Mouse (Mus musculus) embryonic facial prominence, embryonic 11.5 days (tissue): ENCODE results near the gene Snrpd2. TPM values are rescaled to one million over a fixed set of nuclear protein-coding genes. Genes with fewer than 3 reads are reported as not detected.

Source experiments
- ATAC-seq: fragments of 200-750 bp; cut with Nextera tagmentation; replicated peaks from 2 replicates; pipeline ENCODE4 v1.8.0; 2017; ENCODE audit warnings: low read depth; ENCODE audit not compliant: insufficient number of reproducible peaks, low FRiP score, low TSS enrichment
- DNase-seq: peaks from one replicate; pipeline ENCODE4 v3.0.0-alpha.2; 2015; ENCODE audit warnings: low spot score
- H3K27ac ChIP-seq: fragments of 300-500 bp; sonication (generic); replicated peaks from 2 replicates; pipeline ENCODE4 v1.5.1; 2014; ENCODE audit warnings: mild to moderate bottlenecking, low read depth, low read length, control low read depth
- H3K27me3 ChIP-seq: fragments of 300-500 bp; sonication (generic); 2 replicates; pipeline ENCODE4 v1.6.1; 2014; ENCODE audit warnings: mild to moderate bottlenecking, low read length, moderate library complexity, mixed read lengths; ENCODE audit not compliant: control insufficient read depth, insufficient read depth
- H3K36me3 ChIP-seq: fragments of 300-500 bp; sonication (generic); replicated peaks from 2 replicates; pipeline ENCODE4 v1.6.1; 2014; ENCODE audit warnings: low read depth, mild to moderate bottlenecking, low read length, moderate library complexity, mixed read lengths; ENCODE audit not compliant: control insufficient read depth, insufficient read depth
- H3K4me1 ChIP-seq: fragments of 300-500 bp; sonication (generic); 2 replicates; pipeline ENCODE4 v1.6.1; 2014; ENCODE audit warnings: low read length, mixed read lengths; ENCODE audit not compliant: control insufficient read depth, insufficient read depth
- H3K4me2 ChIP-seq: fragments of 300-500 bp; sonication (generic); 2 replicates; pipeline ENCODE4 v1.6.1; 2014; ENCODE audit warnings: low read depth, mild to moderate bottlenecking, control low read depth, low read length, moderate library complexity
- H3K4me3 ChIP-seq: fragments of 300-500 bp; sonication (generic); 2 replicates; pipeline ENCODE4 v1.5.1; 2014; ENCODE audit warnings: low read depth, low read length, control low read depth
- H3K9ac ChIP-seq: fragments of 300-500 bp; sonication (generic); replicated peaks from 2 replicates; pipeline ENCODE4 v1.6.1; 2014; ENCODE audit warnings: mild to moderate bottlenecking, control low read depth, low read length
- H3K9me3 ChIP-seq: fragments of 300-500 bp; sonication (generic); replicated peaks from 2 replicates; pipeline ENCODE4 v1.6.1; 2016; ENCODE audit warnings: mild to moderate bottlenecking, low read length, inconsistent platforms, mixed read lengths; ENCODE audit not compliant: control insufficient read depth
- WGBS: fragments of 180-500 bp; shearing (Covaris S2); extraction: QIAGEN DNeasy Blood & Tissue Kit; methylation state at CpG from one replicate; pipeline ENCODE4 v1.1.7; 2014; 5-methylcytosine and 5-hydroxymethylcytosine counted together
- polyA plus RNA-seq: library from polyadenylated mRNA; unstranded; fragments of >200 nt; fragmentation: Nextera tagmentation; extraction: Ambion mirVana; gene quantifications from 2 replicates; pipeline ENCODE4 v1.2.1, GENCODE M21; 2014

Snrpd2 gene
- 157 and 171 TPM in 2 replicates for polyA plus RNA-seq

DNA sequence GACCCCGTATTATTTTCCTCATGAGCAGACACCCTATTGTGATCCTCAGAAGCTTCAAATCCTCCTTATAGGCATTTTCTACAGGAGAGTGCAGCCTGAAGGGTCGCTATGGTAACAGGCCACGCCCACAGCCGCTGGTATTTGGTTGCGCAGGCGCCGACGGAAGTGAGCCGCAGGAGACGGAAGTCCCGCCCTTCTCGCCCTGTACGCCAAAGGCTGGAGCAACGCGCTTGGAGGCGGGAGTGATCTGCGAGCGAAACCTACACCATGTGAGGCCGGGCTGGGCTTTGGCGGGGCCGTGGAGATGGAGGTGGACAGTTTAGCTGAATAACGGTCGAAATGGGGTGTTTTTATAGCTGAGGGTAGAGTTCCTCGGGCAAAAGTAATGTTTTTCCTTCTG lies at the start of gene Snrpd2:
TSS of gene Snrpd2 (plus strand) at position 97 of the 400 bp plus-strand sequence.
- peak; percentile 89 for ATAC-seq
- peak within 1 kb of the TSS; percentile 62 for H3K4me3 ChIP-seq

GRCm38 (mm10) chr7:19100290-19100689 lies 49.2 kb upstream of the Snrpd2 start:
- Histone ChIP-seq H3K9me3 (no peaks in the 10 kb centered on the region), H3K4me2 (no peak overlapping the region), H3K27ac (no peak overlapping the region), H3K27me3 (no peaks in the 10 kb centered on the region), H3K4me1 (peaks cover 8% of the 10 kb centered on the region), H3K36me3 (no peaks in the 10 kb centered on the region), H3K9ac (no peak overlapping the region), H3K4me3 (no peak overlapping the region)
- no peak for DNase-seq
- ATAC-seq: no peak
- WGBS: 77% methylated on average over 1 of the region's 1 CpGs

More for the DNA sequence above, at the start of gene Snrpd2:
- WGBS: 0% methylated on average over 24 of the region's 24 CpGs
- H3K36me3 ChIP-seq: peaks cover 7% of the 10 kb centered on the region
- no peaks in the 10 kb centered on the region for H3K4me1 ChIP-seq
- H3K9ac ChIP-seq: peak within 1 kb of the TSS; percentile 68
- H3K4me2 ChIP-seq: peak within 1 kb of the TSS; percentile 66
- H3K9me3 ChIP-seq: no peaks in the 10 kb centered on the region
- DNase-seq: peak; percentile 98
- no peaks in the 10 kb centered on the region for H3K27me3 ChIP-seq
- H3K27ac ChIP-seq: no peak within 1 kb of the TSS; the same call in 1 of the 2 replicates

DNA sequence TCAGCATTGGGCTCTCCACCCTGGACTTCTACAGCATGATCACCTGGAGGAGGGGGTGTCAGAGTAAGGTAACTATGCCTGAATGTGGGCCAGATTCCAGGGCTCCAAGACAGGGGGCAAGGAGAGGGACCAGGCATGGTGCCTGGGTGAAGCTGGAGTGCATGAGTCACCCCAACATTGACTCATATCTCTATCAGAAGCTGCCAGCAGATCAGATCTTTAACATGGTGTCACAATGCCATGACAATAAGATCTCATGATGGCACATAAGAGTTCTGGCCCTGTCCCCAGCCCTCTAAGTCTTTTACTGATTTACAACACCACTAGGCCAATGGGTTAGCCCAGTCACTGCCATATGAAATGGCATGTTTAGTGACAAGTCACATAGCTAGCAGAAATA lies 45.8 kb upstream of the Snrpd2 start:
- Histone ChIP-seq H3K9ac (no peak overlapping the region), H3K27me3 (no peaks in the 10 kb centered on the region), H3K27ac (no peak overlapping the region), H3K4me3 (no peak overlapping the region), H3K36me3 (no peaks in the 10 kb centered on the region), H3K4me1 (no peaks in the 10 kb centered on the region), H3K9me3 (no peaks in the 10 kb centered on the region), H3K4me2 (no peak overlapping the region)
- no peak for ATAC-seq
- no peak for DNase-seq

DNA sequence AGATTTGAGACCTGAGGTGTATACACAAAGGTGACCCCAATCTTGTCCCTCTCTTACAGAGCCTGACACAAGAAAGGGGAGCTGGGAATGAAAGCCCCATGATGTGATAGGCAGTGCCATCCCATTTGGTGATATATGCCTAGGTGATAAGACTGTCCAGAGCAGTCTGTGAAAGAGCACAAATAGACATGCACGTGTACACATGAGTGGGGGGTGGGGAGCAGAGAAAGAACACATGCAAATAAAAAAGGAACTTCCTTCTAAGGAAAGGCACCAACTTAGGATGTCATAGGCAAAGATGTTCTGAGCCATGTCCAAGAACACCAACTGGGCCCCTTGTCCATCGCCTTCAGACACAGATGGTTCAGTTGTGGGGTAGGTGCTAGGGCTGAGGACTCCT lies 45.0 kb upstream of the Snrpd2 start:
- Histone ChIP-seq H3K27ac (no peak overlapping the region), H3K9me3 (no peaks in the 10 kb centered on the region), H3K9ac (no peak overlapping the region), H3K4me3 (no peak overlapping the region), H3K27me3 (no peaks in the 10 kb centered on the region), H3K4me1 (no peaks in the 10 kb centered on the region), H3K4me2 (no peak overlapping the region), H3K36me3 (no peaks in the 10 kb centered on the region)
- ATAC-seq: no peak
- no peak for DNase-seq
- 71% methylated on average over 2 of the region's 2 CpGs for WGBS

GRCm38 (mm10) chr7:19107436-19107835 lies 42.1 kb upstream of the Snrpd2 start:
- no peak for DNase-seq
- no peak for ATAC-seq

DNA sequence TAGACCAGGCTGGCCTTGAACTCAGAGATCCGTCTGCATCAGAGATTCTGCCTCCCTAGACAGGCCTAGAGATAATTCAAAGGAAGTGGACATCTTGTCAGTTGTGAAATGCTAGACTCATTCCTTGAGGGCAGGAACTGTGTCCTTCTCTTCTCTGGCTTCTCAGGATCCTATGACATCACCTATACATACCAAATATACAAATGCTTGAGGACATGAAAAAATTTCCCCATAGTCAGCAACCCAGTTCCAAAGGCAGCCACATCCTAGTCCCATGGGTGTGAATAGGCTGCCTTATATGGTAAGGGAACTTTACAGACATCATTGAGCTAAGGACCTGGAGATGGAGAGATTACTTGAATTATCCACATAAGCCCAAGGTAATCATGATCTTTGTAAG lies 40.0 kb upstream of the Snrpd2 start:
- DNase-seq: no peak
- WGBS: 95% methylated on average over 1 of the region's 1 CpGs
- H3K9ac ChIP-seq: no peak overlapping the region

More at GRCm38 (mm10) chr7:19107436-19107835, 42.1 kb upstream of the Snrpd2 start:
- Histone ChIP-seq H3K9me3 (no peaks in the 10 kb centered on the region), H3K27me3 (no peaks in the 10 kb centered on the region), H3K4me2 (no peak overlapping the region), H3K4me1 (no peaks in the 10 kb centered on the region), H3K36me3 (no peaks in the 10 kb centered on the region), H3K9ac (no peak overlapping the region), H3K27ac (no peak overlapping the region), H3K4me3 (no peak overlapping the region)
- 61% methylated on average over 3 of the region's 3 CpGs for WGBS

GRCm38 (mm10) chr7:19118028-19118771 lies 31.3 kb upstream of the Snrpd2 start, which contains the start of gene Gm4969:
TSS of gene Gm4969 (minus strand) at chr7:19118368.
- Histone ChIP-seq H3K27me3 (no peaks in the 10 kb centered on the region), H3K9ac (no peak within 1 kb of the TSS), H3K4me3 (no peak within 1 kb of the TSS), H3K27ac (no peak within 1 kb of the TSS), H3K36me3 (no peaks in the 10 kb centered on the region), H3K4me1 (no peaks in the 10 kb centered on the region), H3K9me3 (no peaks in the 10 kb centered on the region), H3K4me2 (peak within 1 kb of the TSS; percentile 39)
- DNase-seq (peak; percentile 67), ATAC-seq (peak; percentile 17; the same call in 1 of the 2 replicates)
- 22% methylated on average over 51 of the region's 64 CpGs for WGBS

More for the DNA sequence above, 40.0 kb upstream of the Snrpd2 start:
- Histone ChIP-seq H3K27ac (no peak overlapping the region), H3K9me3 (no peaks in the 10 kb centered on the region), H3K4me3 (no peak overlapping the region), H3K27me3 (no peaks in the 10 kb centered on the region), H3K36me3 (no peaks in the 10 kb centered on the region), H3K4me1 (no peaks in the 10 kb centered on the region), H3K4me2 (no peak overlapping the region)
- no peak for ATAC-seq

DNA sequence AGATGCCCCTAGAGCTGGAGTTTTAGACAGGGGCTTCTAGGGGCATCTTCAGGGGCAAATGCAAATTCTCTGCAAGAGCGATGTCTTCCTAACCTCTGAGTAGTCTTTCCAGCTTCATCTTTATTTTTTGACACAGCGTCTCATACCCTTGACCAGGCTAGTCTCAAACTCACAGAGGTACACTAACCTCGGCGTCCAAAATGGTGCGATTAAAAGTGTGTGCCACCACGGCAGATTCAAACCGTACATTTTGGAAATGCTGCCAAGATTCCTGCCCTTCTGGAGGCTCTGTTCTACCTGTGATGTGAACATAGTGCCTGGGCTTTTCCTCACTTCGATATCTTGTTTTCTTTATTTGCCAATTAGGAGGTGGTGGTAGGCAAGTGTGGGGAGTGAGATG lies 30.4 kb upstream of the Snrpd2 start:
- Histone ChIP-seq H3K36me3 (no peaks in the 10 kb centered on the region), H3K27me3 (no peaks in the 10 kb centered on the region), H3K4me1 (no peaks in the 10 kb centered on the region), H3K9ac (no peak overlapping the region), H3K4me2 (no peak overlapping the region), H3K9me3 (no peaks in the 10 kb centered on the region), H3K4me3 (no peak overlapping the region), H3K27ac (no peak overlapping the region)
- WGBS: 92% methylated on average over 8 of the region's 8 CpGs
- DNase-seq: no peak
- peak; percentile 12; the same call in 1 of the 2 replicates for ATAC-seq
